Mouse (Mus musculus) cerebellum, adult 2 months (tissue): ENCODE data around the gene Nsun2. TPM values are rescaled to one million over a fixed set of nuclear protein-coding genes. Genes with fewer than 3 reads are reported as not detected.
"Not testable (repeated sequence)": the region's sequence is repeated elsewhere in the genome, so short reads cannot be mapped to it uniquely, and the experiment has no call there.

Experiments
- DNase-seq, 2 experiments: peaks; one replicate each; pipeline ENCODE4 v3.0.0; 2021
- H3K27ac ChIP-seq: fragments of 200-500 bp; 2 replicates; pipeline ENCODE4 v1.5.1; 2012; ENCODE audit warnings: low read length, control low read depth, inconsistent platforms; ENCODE audit not compliant: insufficient read depth
- H3K27me3 ChIP-seq: fragments of 200-500 bp; 2 replicates; pipeline ENCODE4 v1.6.1; 2012; ENCODE audit warnings: inconsistent platforms, mild to moderate bottlenecking, low read length, moderate library complexity; ENCODE audit not compliant: control insufficient read depth, insufficient read depth
- H3K4me1 ChIP-seq: fragments of 200-500 bp; 2 replicates; pipeline ENCODE4 v1.6.1; 2011; ENCODE audit warnings: low read length; ENCODE audit not compliant: control insufficient read depth, insufficient read depth
- H3K4me3 ChIP-seq: fragments of 200-500 bp; replicated peaks from 2 replicates; pipeline ENCODE3; 2011; ENCODE audit warnings: mild to moderate bottlenecking, low read depth, low read length, control low read depth; ENCODE audit not compliant: insufficient read depth
- CTCF ChIP-seq: fragments of 200-500 bp; IDR thresholded peaks from 2 replicates; pipeline ENCODE4 v1.5.1; 2011; ENCODE audit warnings: low read depth, mild to moderate bottlenecking, control low read depth, low read length, moderate library complexity, borderline replicate concordance; ENCODE audit not compliant: insufficient read depth
- POLR2A ChIP-seq: fragments of 200-500 bp; IDR thresholded peaks from 2 replicates; pipeline ENCODE4 v1.6.1; 2011; ENCODE audit warnings: low read length, control low read depth, borderline replicate concordance; ENCODE audit not compliant: insufficient read depth
- WGBS: fragments of 180-500 bp; shearing (Covaris S2); methylation state at CpG from one replicate; pipeline ENCODE4 v1.1.7; 2018; 5-methylcytosine and 5-hydroxymethylcytosine counted together
- polyA plus RNA-seq: library from polyadenylated mRNA; depleted of rRNA; stranded (reverse); fragments of >200 nt; gene quantifications from 2 replicates; pipeline ENCODE4 v1.2.3, GENCODE M21; 2012

Nsun2 gene
- polyA plus RNA-seq, 1 experiment = 67.1 TPM

- no peaks in the 10 kb centered on the region for H3K27me3 ChIP-seq
- no peak overlapping the region for H3K27ac ChIP-seq
- 91% methylated on average over 3 of the region's 3 CpGs for WGBS
- DNase-seq = no peak
- no peaks in the 10 kb centered on the region for H3K4me1 ChIP-seq
- H3K4me3 ChIP-seq = no peak overlapping the region
- no peak for TF ChIP-seq CTCF
- TF ChIP-seq POLR2A = no peak
These were observed 91.0 kb downstream of the Nsun2 start for GRCm38 (mm10) chr13:69624510-69624909.

GRCm38 (mm10) chr13:69627941-69628340 is 94.4 kb downstream of the Nsun2 start:
- Histone ChIP-seq H3K27me3 (no peaks in the 10 kb centered on the region), H3K4me3 (no peak overlapping the region), H3K4me1 (no peaks in the 10 kb centered on the region), H3K27ac (no peak overlapping the region)
- DNase-seq = no peak
- 98% methylated on average over 3 of the region's 3 CpGs for WGBS
- no peak for TF ChIP-seq POLR2A
- no peak for TF ChIP-seq CTCF

DNA sequence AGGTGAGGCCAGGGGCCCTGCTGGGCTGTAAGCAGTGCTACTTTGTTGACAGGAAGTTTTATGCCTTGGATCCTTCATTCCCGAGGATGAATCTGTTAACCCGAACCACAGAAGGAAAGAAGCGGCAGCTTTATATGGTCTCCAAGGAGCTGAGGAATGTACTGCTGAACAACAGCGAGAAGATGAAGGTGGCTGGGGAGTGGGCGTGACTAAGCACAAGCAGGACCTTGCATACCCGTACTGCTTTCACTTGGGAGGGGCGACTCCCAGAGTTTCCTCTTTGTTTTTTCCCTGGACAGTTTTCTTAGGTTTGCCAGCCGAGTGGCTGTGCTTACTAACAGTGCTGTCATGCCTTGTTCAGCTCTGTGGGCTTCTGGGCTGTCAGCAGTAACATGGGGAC is 97.0 kb downstream of the Nsun2 start:
- Histone ChIP-seq H3K4me3 (no peak overlapping the region), H3K4me1 (no peaks in the 10 kb centered on the region), H3K27me3 (no peaks in the 10 kb centered on the region), H3K27ac (no peak overlapping the region)
- DNase-seq = no peak
- WGBS = 78% methylated on average over 8 of the region's 8 CpGs
- TF ChIP-seq POLR2A = no peak
- no peak for TF ChIP-seq CTCF

- H3K4me1 ChIP-seq = no peaks in the 10 kb centered on the region
- TF ChIP-seq CTCF (no peak), POLR2A (no peak)
- WGBS = 95% methylated on average over 3 of the region's 3 CpGs
These were observed 97.6 kb downstream of the Nsun2 start for GRCm38 (mm10) chr13:69631111-69631510.

GRCm38 (mm10) chr13:69631659-69632058 is 98.1 kb downstream of the Nsun2 start:
- WGBS = 71% methylated on average over 4 of the region's 4 CpGs
- Histone ChIP-seq H3K27ac (no peak overlapping the region), H3K4me1 (no peaks in the 10 kb centered on the region), H3K4me3 (no peak overlapping the region), H3K27me3 (no peaks in the 10 kb centered on the region)
- no peak for DNase-seq
- TF ChIP-seq POLR2A (no peak), CTCF (no peak)

More at GRCm38 (mm10) chr13:69631111-69631510, 97.6 kb downstream of the Nsun2 start:
- no peak overlapping the region for H3K4me3 ChIP-seq
- H3K27me3 ChIP-seq = no peaks in the 10 kb centered on the region
- no peak overlapping the region for H3K27ac ChIP-seq
- no peak for DNase-seq

- no peaks in the 10 kb centered on the region for H3K4me1 ChIP-seq
- H3K27me3 ChIP-seq = no peaks in the 10 kb centered on the region
- DNase-seq = no peak
- TF ChIP-seq CTCF (no peak), POLR2A (no peak)
- H3K27ac ChIP-seq = no peak overlapping the region
- WGBS = 52% methylated on average over 9 of the region's 9 CpGs
- no peak overlapping the region for H3K4me3 ChIP-seq
These were observed 100.0 kb downstream of the Nsun2 start for GRCm38 (mm10) chr13:69633551-69633950.

- no peaks in the 10 kb centered on the region for H3K27me3 ChIP-seq
- H3K4me1 ChIP-seq = no peaks in the 10 kb centered on the region
- no peak overlapping the region for H3K4me3 ChIP-seq
- DNase-seq = no peak
- 94% methylated on average over 2 of the region's 2 CpGs for WGBS
- TF ChIP-seq POLR2A (no peak), CTCF (no peak)
- no peak overlapping the region for H3K27ac ChIP-seq
These were observed 100.4 kb downstream of the Nsun2 start for GRCm38 (mm10) chr13:69633988-69634387.

GRCm38 (mm10) chr13:69635836-69636235 is 102.3 kb downstream of the Nsun2 start:
- not testable (repeated sequence) for H3K27me3 ChIP-seq, H3K4me1 ChIP-seq, DNase-seq, H3K4me3 ChIP-seq, H3K27ac ChIP-seq
- 96% methylated on average over 7 of the region's 7 CpGs for WGBS
